18 mouse cellular contexts compared by ENCODE assay signal in genomic region chr3:127874254-127874883, GRCm38 (mm10). TPM values are rescaled to one million over a fixed set of nuclear protein-coding genes. Genes with fewer than 3 reads are reported as not detected.
DNase-seq lines count a peak whose midpoint lies in the region; ATAC-seq lines count a peak whose summit lies in the region.
"Had no signal": no experiment of that assay in that cellular context is flagged by ENCODE, and none has a peak within 500 bp of the region (broad histone marks: within the 10 kb centered on the region; RNA-seq: fewer than 3 reads in every experiment).

No protein-coding gene starts in this region.

- no peak overlapping the region for H3K9ac ChIP-seq in kidney, embryonic 15.5 days
- H3K9ac ChIP-seq in hindbrain, embryonic 13.5 days, result no peak overlapping the region
- no peak overlapping the region for H3K9ac ChIP-seq in stomach, embryonic 15.5 days
- H3K9ac ChIP-seq: liver, postnatal 0 days had no signal

- no peak overlapping the region for H3K4me3 ChIP-seq in kidney, embryonic 15.5 days (replicated peaks)
- no peak overlapping the region for H3K4me3 ChIP-seq in hindbrain, embryonic 13.5 days
- H3K4me3 ChIP-seq in stomach, embryonic 15.5 days (replicated peaks), result no peak overlapping the region
- H3K4me3 ChIP-seq: erythroblast, embryonic 14.5 days had no signal

- no peak overlapping the region for H3K4me2 ChIP-seq in kidney, embryonic 15.5 days
- no peak overlapping the region for H3K4me2 ChIP-seq in hindbrain, embryonic 13.5 days
- H3K4me2 ChIP-seq in stomach, embryonic 15.5 days, result no peak overlapping the region
- H3K4me2 ChIP-seq: midbrain, embryonic 11.5 days had no signal

- no peaks in the 10 kb centered on the region for H3K27me3 ChIP-seq in kidney, embryonic 15.5 days
- H3K27me3 ChIP-seq in hindbrain, embryonic 13.5 days, result no peaks in the 10 kb centered on the region
- no peaks in the 10 kb centered on the region for H3K27me3 ChIP-seq in stomach, embryonic 15.5 days (replicated peaks)
- H3K27me3 ChIP-seq: CH12.LX had no signal

- ATAC-seq in kidney, embryonic 15.5 days (replicated peaks; ENCODE audit: low FRiP score), result peak; percentile 79
- peak; percentile 95 for ATAC-seq in hindbrain, embryonic 13.5 days (ENCODE audit: low FRiP score)
- ATAC-seq in stomach, embryonic 15.5 days (ENCODE audit: insufficient read depth, low FRiP score, low read depth), result peak; percentile 27; the same call in 1 of the 2 replicates
- ATAC-seq: liver, postnatal 0 days had no signal

- no peak overlapping the region for H3K27ac ChIP-seq in kidney, embryonic 15.5 days
- H3K27ac ChIP-seq in hindbrain, embryonic 13.5 days, result peak overlapping the region; percentile 64; the same call in 1 of the 2 replicates
- no peak overlapping the region for H3K27ac ChIP-seq in stomach, embryonic 15.5 days

- H3K36me3 ChIP-seq in kidney, embryonic 15.5 days, result no peaks in the 10 kb centered on the region
- H3K36me3 ChIP-seq in hindbrain, embryonic 13.5 days, result no peaks in the 10 kb centered on the region
- H3K36me3 ChIP-seq in stomach, embryonic 15.5 days, result no peaks in the 10 kb centered on the region

- WGBS in kidney, embryonic 15.5 days, result 25% methylated on average over 4 of the region's 4 CpGs
- WGBS in hindbrain, embryonic 13.5 days, result 26% methylated on average over 4 of the region's 4 CpGs
- WGBS in stomach, embryonic 15.5 days, result 16% methylated on average over 4 of the region's 4 CpGs

- no peaks in the 10 kb centered on the region for H3K9me3 ChIP-seq in kidney, embryonic 15.5 days (replicated peaks)
- no peaks in the 10 kb centered on the region for H3K9me3 ChIP-seq in hindbrain, embryonic 13.5 days
- no peaks in the 10 kb centered on the region for H3K9me3 ChIP-seq in stomach, embryonic 15.5 days

- peaks cover 3% of the 10 kb centered on the region; the same call in 1 of the 2 replicates for H3K4me1 ChIP-seq in kidney, embryonic 15.5 days
- H3K4me1 ChIP-seq in hindbrain, embryonic 13.5 days (replicated peaks), result peaks cover 16% of the 10 kb centered on the region
- H3K4me1 ChIP-seq in stomach, embryonic 15.5 days, result no peaks in the 10 kb centered on the region

- no peak for DNase-seq in kidney, postnatal 4 days
- DNase-seq in embryo, embryonic 10 days (ENCODE audit: low spot score), result peak; percentile 79
- DNase-seq in lung, postnatal 25 days (ENCODE audit: low spot score), result no peak
- DNase-seq in left cerebral cortex, postnatal 4 days, result no peak
- DNase-seq in left cerebral cortex, postnatal 36 days (ENCODE audit: low spot score in 2 of 2), result no peak
- DNase-seq: cerebellum, adult 9-11 months; heart, adult 11 months; heart, postnatal 14 days; kidney, postnatal 14 days; liver, postnatal 0 days; right cerebral cortex, postnatal 25 days; thymus, adult 18-20 months had no signal

- intact Hi-C loops in left cerebral cortex, postnatal 4 days (cut with DNase I), result no loop called here
- intact Hi-C loops in left cerebral cortex, postnatal 36 days (cut with DNase I), result no loop called here

RNA-seq across cellular contexts. Expression of gene Fam241a, which starts 21.8 kb away (rescaled TPM):
- 6.4 and 6.6 TPM in 2 replicates for polyA plus RNA-seq in kidney, embryonic 15.5 days (2015; fragmentation: Nextera tagmentation; extraction: Ambion mirVana)
- polyA plus RNA-seq in hindbrain, embryonic 13.5 days (2015; fragmentation: Nextera tagmentation; extraction: Ambion mirVana), result 10.1 and 11.1 TPM in 2 replicates
- 21.0 and 27.9 TPM in 2 replicates for polyA plus RNA-seq in stomach, embryonic 15.5 days (2015; fragmentation: Nextera tagmentation; extraction: Ambion mirVana)
- total RNA-seq in left cerebral cortex, postnatal 4 days (2021), result 10 to 100 TPM; 11.0 to 13.2 TPM
- 1 to 10 TPM; 3.4 to 3.6 TPM for total RNA-seq in left cerebral cortex, postnatal 36 days (2021)

RNA-seq across cellular contexts. Expression of gene Ap1ar, which starts 37.0 kb away (rescaled TPM):
- polyA plus RNA-seq in kidney, embryonic 15.5 days (2015; fragmentation: Nextera tagmentation; extraction: Ambion mirVana), result 56.4 and 56.7 TPM in 2 replicates
- polyA plus RNA-seq in hindbrain, embryonic 13.5 days (2015; fragmentation: Nextera tagmentation; extraction: Ambion mirVana), result 83.0 and 85.1 TPM in 2 replicates
- polyA plus RNA-seq in stomach, embryonic 15.5 days (2015; fragmentation: Nextera tagmentation; extraction: Ambion mirVana), result 66.9 and 70.0 TPM in 2 replicates
- 10 to 100 TPM; 85.0 to 87.2 TPM for total RNA-seq in left cerebral cortex, postnatal 4 days (2021)
- 10 to 100 TPM; 79.4 to 83.4 TPM for total RNA-seq in left cerebral cortex, postnatal 36 days (2021)

Comparison
In these comparisons a context has a peak if more than half of its experiments do, and no peak if none do; other contexts are left out.
1. ATAC-seq: peak in every context shown above with its lines; median percentile 95 in hindbrain, embryonic 13.5 days; 79 in kidney, embryonic 15.5 days; 27 in stomach, embryonic 15.5 days.